19 mouse cellular contexts compared by ENCODE assay signal in genomic region chr16:38771145-38771544, GRCm38 (mm10). TPM values are rescaled to one million over a fixed set of nuclear protein-coding genes. Genes with fewer than 3 reads are reported as not detected.
"Had no signal": no experiment of that assay in that cellular context is flagged by ENCODE, and none has a peak within 500 bp of the region (broad histone marks: within the 10 kb centered on the region; RNA-seq: fewer than 3 reads in every experiment).

No protein-coding gene starts in this region.

- H3K4me3 ChIP-seq: embryonic facial prominence, embryonic 10.5 days; embryonic facial prominence, embryonic 12.5 days; embryonic facial prominence, embryonic 13.5 days; embryonic facial prominence, embryonic 15.5 days; erythroblast, embryonic 14.5 days; forebrain, embryonic 10.5 days; forebrain, embryonic 12.5 days; forebrain, embryonic 13.5 days; forebrain, embryonic 15.5 days; gastrocnemius, adult 2 months; heart, adult 2 months had no signal

- H3K4me1 ChIP-seq: embryonic facial prominence, embryonic 10.5 days; embryonic facial prominence, embryonic 12.5 days; embryonic facial prominence, embryonic 13.5 days; embryonic facial prominence, embryonic 15.5 days; forebrain, embryonic 13.5 days; forebrain, embryonic 15.5 days had no signal

- H3K9me3 ChIP-seq: embryonic facial prominence, embryonic 10.5 days; embryonic facial prominence, embryonic 12.5 days; embryonic facial prominence, embryonic 13.5 days; embryonic facial prominence, embryonic 15.5 days; forebrain, embryonic 10.5 days; forebrain, embryonic 12.5 days; forebrain, embryonic 13.5 days; forebrain, embryonic 15.5 days had no signal

- ATAC-seq: forebrain, embryonic 13.5 days; forebrain, embryonic 14.5 days; forebrain, embryonic 15.5 days; forebrain, embryonic 16.5 days; forebrain, postnatal 0 days had no signal

- H3K4me2 ChIP-seq: embryonic facial prominence, embryonic 12.5 days; embryonic facial prominence, embryonic 13.5 days; embryonic facial prominence, embryonic 15.5 days; forebrain, embryonic 12.5 days; forebrain, embryonic 13.5 days; forebrain, embryonic 15.5 days had no signal

- H3K27me3 ChIP-seq: embryonic facial prominence, embryonic 12.5 days; embryonic facial prominence, embryonic 13.5 days; embryonic facial prominence, embryonic 15.5 days; forebrain, embryonic 12.5 days; forebrain, embryonic 13.5 days; forebrain, embryonic 15.5 days had no signal

- H3K9ac ChIP-seq: embryonic facial prominence, embryonic 12.5 days; embryonic facial prominence, embryonic 13.5 days; embryonic facial prominence, embryonic 15.5 days; forebrain, embryonic 12.5 days; forebrain, embryonic 13.5 days; forebrain, embryonic 15.5 days; forebrain, postnatal 0 days had no signal

- H3K27ac ChIP-seq: embryonic facial prominence, embryonic 10.5 days; embryonic facial prominence, embryonic 12.5 days; embryonic facial prominence, embryonic 13.5 days; embryonic facial prominence, embryonic 15.5 days; forebrain, embryonic 10.5 days; forebrain, embryonic 12.5 days; forebrain, embryonic 13.5 days; forebrain, embryonic 15.5 days; gastrocnemius, adult 2 months; heart, adult 2 months had no signal

RNA-seq across cellular contexts. Expression of gene Upk1b, which starts 29.0 kb away (rescaled TPM):
- polyA plus RNA-seq: erythroblast, embryonic 14.5 days; forebrain, embryonic 13.5 days; forebrain, embryonic 14.5 days; forebrain, embryonic 15.5 days had no signal

RNA-seq across cellular contexts. Expression of gene B4galt4, which starts 29.1 kb away (rescaled TPM):
- polyA plus RNA-seq: erythroblast, embryonic 14.5 days had no signal

RNA-seq across cellular contexts. Expression of gene 4930435E12Rik, which starts 57.4 kb away (rescaled TPM):
- polyA plus RNA-seq: cortical plate, adult 2 months; embryonic facial prominence, embryonic 10.5 days; embryonic facial prominence, embryonic 11.5 days; embryonic facial prominence, embryonic 12.5 days; embryonic facial prominence, embryonic 13.5 days; embryonic facial prominence, embryonic 14.5 days; embryonic facial prominence, embryonic 15.5 days; erythroblast, embryonic 14.5 days; forebrain, embryonic 10.5 days; forebrain, embryonic 11.5 days; forebrain, embryonic 12.5 days; forebrain, embryonic 13.5 days; forebrain, embryonic 14.5 days; forebrain, embryonic 15.5 days; forebrain, embryonic 16.5 days; forebrain, postnatal 0 days; frontal cortex, adult 2 months; heart, adult 2 months had no signal
